Mouse (Mus musculus) kidney, adult 2 months (tissue): ENCODE results near the gene Mrpl55.

Experiments used
- CTCF ChIP-seq: fragments of 200-500 bp; conservative IDR thresholded peaks from 2 replicates; pipeline ENCODE4 v1.5.1; 2011; ENCODE audit warnings: low read depth, mild to moderate bottlenecking, control low read depth, low read length, moderate library complexity, mixed read lengths; ENCODE audit not compliant: insufficient read depth, insufficient read length
- POLR2A ChIP-seq: fragments of 200-500 bp; IDR thresholded peaks from one replicate; pipeline ENCODE4 v1.6.1; 2011; ENCODE audit warnings: low read depth, low read length, control low read depth

- TF ChIP-seq CTCF, result no peak
- TF ChIP-seq POLR2A, result no peak
These were observed 22.9 kb downstream of the Mrpl55 start for GRCm38 (mm10) chr11:59225167-59225566.
